Mouse (Mus musculus) forebrain, embryonic 12.5 days (tissue): ENCODE data around the gene Bri3bp. TPM values are rescaled to one million over a fixed set of nuclear protein-coding genes. Genes with fewer than 3 reads are reported as not detected.

Source experiments
- ATAC-seq: fragments of 200-750 bp; cut with Nextera tagmentation; 2 replicates; pipeline ENCODE4 v1.8.0; 2017; ENCODE audit warnings: moderate TSS enrichment; ENCODE audit not compliant: low FRiP score
- H3K27ac ChIP-seq: fragments of 300-500 bp; sonication (generic); 2 replicates; pipeline ENCODE4 v1.5.1; 2016; ENCODE audit warnings: mild to moderate bottlenecking
- H3K27me3 ChIP-seq: fragments of 300-500 bp; sonication (generic); 2 replicates; pipeline ENCODE4 v1.6.1; 2016; ENCODE audit warnings: mild to moderate bottlenecking
- H3K36me3 ChIP-seq: fragments of 300-500 bp; sonication (generic); replicated peaks from 2 replicates; pipeline ENCODE4 v1.6.1; 2016; ENCODE audit warnings: mild to moderate bottlenecking
- H3K4me1 ChIP-seq: fragments of 300-500 bp; sonication (generic); 2 replicates; pipeline ENCODE4 v1.6.1; 2016
- H3K4me2 ChIP-seq: fragments of 300-500 bp; sonication (generic); 2 replicates; pipeline ENCODE4 v1.6.1; 2016; ENCODE audit warnings: mild to moderate bottlenecking, moderate library complexity
- H3K4me3 ChIP-seq: fragments of 300-500 bp; sonication (generic); replicated peaks from 2 replicates; pipeline ENCODE4 v1.5.1; 2016; ENCODE audit warnings: mild to moderate bottlenecking
- H3K9ac ChIP-seq: fragments of 300-500 bp; sonication (generic); 2 replicates; pipeline ENCODE4 v1.6.1; 2016; ENCODE audit warnings: mild to moderate bottlenecking
- H3K9me3 ChIP-seq: fragments of 300-500 bp; sonication (generic); 2 replicates; pipeline ENCODE4 v1.6.1; 2016
- WGBS: fragments of 180-500 bp; shearing (Covaris S2); methylation state at CpG from one replicate; pipeline ENCODE4 v1.1.7; 2016; 5-methylcytosine and 5-hydroxymethylcytosine counted together
- microRNA-seq: library from miRNA; unstranded; fragments of <30 nt; microRNA quantifications from one replicate; pipeline ENCODE4, GENCODE M21; 2017
- polyA plus RNA-seq: library from polyadenylated mRNA; unstranded; fragments of >200 nt; fragmentation: Nextera tagmentation; extraction: Ambion mirVana; gene quantifications from 2 replicates; pipeline ENCODE4 v1.2.1, GENCODE M21; 2016

Gene Bri3bp
- polyA plus RNA-seq, 1 experiment from 2014 or later = 43.0 TPM

DNA sequence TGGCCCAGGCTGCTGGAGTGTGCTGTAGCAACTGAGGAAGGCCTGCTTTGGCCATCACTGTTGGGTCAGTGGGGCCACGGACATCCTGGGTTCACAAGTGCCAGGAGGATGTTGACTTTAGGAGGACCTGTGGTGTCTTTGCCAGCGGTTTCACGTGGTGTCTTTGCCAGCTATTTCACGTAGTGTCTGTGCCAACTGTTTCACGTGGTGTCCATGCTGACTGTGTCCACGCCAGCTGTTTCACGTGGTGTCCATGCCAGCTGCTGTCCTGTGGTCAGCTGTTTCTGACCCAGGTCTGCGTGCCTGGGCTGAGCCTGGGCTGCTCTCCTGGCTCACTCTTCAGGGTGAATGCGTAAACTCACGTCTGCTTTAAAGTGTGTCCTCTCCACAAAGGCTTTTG, 54.3 kb downstream of the Bri3bp start:
- no peak overlapping the region for H3K4me2 ChIP-seq
- no peaks in the 10 kb centered on the region for H3K27me3 ChIP-seq
- H3K36me3 ChIP-seq = peaks cover 61% of the 10 kb centered on the region
- no peak for ATAC-seq
- no peaks in the 10 kb centered on the region for H3K9me3 ChIP-seq
- H3K27ac ChIP-seq = no peak overlapping the region
- 0 out of 2 replicates have a peak, but pooled peaks cover 3% of the 10 kb centered on the region for H3K4me1 ChIP-seq
- WGBS = 88% methylated on average over 10 of the region's 10 CpGs
- H3K9ac ChIP-seq = no peak overlapping the region
- H3K4me3 ChIP-seq = no peak overlapping the region

DNA sequence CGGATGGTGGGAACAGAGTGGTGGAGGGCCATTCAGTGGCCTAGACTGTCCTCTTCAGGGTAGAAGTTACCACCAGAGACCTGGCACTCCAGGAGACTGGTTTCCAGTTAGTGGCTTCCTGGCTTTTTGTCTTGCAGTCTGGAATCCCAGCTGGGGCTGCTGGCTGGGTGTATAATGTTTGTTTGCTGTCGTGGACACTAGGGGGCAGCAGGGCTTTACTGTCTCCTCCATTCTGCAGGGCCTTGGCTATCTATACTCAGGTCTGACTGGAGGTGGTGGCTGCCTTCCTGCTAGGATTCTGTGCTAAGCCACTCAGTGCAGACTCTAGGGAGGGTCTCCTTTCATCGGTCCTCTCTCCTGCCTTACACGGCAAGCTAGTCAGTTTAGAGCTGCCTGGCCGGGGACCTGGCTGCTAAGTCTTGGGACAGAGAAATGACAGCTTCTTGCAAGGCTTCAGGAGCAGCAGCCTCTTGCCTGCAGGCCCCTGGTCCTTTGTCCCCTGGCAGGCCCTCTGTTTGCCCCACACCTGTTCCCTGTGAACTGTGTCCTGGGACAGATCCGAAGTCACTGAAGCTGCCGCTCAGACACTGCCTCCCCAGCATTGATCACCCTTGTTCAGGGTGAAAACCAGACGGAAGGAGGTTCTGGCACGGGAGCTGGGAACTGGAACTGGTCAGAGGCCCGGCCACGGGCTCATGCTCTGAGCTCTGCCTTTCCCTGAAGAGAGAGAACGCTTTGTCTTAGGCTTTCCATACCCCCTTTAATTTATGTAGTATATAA, 56.6 kb downstream of the Bri3bp start:
- Histone ChIP-seq H3K27me3 (no peaks in the 10 kb centered on the region), H3K4me2 (no peak overlapping the region), H3K27ac (no peak overlapping the region), H3K4me3 (no peak overlapping the region), H3K4me1 (peaks cover 15% of the 10 kb centered on the region), H3K9me3 (no peaks in the 10 kb centered on the region), H3K9ac (no peak overlapping the region), H3K36me3 (peaks cover 50% of the 10 kb centered on the region)
- WGBS = 72% methylated on average over 12 of the region's 12 CpGs
- ATAC-seq = peak; percentile 71

DNA sequence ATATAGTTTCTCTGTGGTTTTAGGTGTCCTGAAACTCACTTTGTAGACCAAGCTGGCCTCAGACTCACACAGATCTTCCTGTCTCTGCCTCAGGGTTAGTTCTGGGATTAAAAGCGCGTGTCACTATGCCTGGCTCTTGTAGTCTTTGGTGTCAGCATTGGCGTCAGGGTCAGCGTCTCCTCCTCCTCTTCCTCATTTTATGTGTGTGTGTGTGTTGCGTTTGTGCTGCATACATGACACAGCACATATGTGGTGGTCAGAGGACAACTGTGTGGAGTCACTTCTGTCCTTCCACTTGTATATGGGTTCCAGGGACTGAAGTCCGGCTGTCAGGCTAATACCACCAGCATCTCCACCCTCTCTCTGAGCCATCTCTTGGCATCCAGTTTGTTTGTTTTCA, 60.1 kb downstream of the Bri3bp start:
- peaks cover 15% of the 10 kb centered on the region for H3K4me1 ChIP-seq
- peaks cover 52% of the 10 kb centered on the region for H3K36me3 ChIP-seq
- 0 out of 2 replicates have a peak overlapping the region, but pooled peaks have one; percentile 8 for H3K27ac ChIP-seq
- H3K4me2 ChIP-seq = no peak overlapping the region
- no peak overlapping the region for H3K9ac ChIP-seq
- H3K4me3 ChIP-seq = no peak overlapping the region
- H3K9me3 ChIP-seq = no peaks in the 10 kb centered on the region
- WGBS = 95% methylated on average over 6 of the region's 6 CpGs
- H3K27me3 ChIP-seq = no peaks in the 10 kb centered on the region
- ATAC-seq = no peak

DNA sequence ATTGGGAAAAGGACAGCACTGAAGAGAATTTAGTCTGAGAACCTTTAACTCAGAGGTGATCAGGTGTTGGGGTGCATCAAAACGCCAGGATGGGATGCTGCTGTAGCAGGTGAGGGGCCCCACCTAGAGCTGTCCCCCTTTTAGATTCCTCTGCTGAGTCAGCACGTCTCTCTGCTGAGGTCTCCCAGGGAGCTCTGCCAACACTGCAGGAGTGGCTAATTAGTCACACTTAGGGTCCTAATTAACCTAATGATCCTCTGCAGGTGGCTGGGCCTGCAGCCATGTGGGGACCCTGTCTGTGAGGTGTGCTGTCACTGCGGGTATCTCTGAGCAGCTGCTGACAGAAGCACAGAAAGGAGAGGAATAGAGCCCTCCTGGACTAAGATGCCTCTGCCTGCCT, 60.8 kb downstream of the Bri3bp start:
- WGBS = 21% methylated on average over 3 of the region's 3 CpGs
- no peak; the same call in 1 of the 2 replicates for ATAC-seq
- Histone ChIP-seq H3K4me3 (no peak overlapping the region), H3K9me3 (no peaks in the 10 kb centered on the region), H3K4me2 (no peak overlapping the region), H3K27me3 (no peaks in the 10 kb centered on the region), H3K4me1 (peaks cover 15% of the 10 kb centered on the region), H3K9ac (no peak overlapping the region; the same call in 1 of the 2 replicates), H3K27ac (0 out of 2 replicates have a peak overlapping the region, but pooled peaks have one; percentile 20), H3K36me3 (peaks cover 56% of the 10 kb centered on the region)

- WGBS = 96% methylated on average over 6 of the region's 6 CpGs
- H3K9me3 ChIP-seq = no peaks in the 10 kb centered on the region
- no peak overlapping the region for H3K27ac ChIP-seq
- H3K4me2 ChIP-seq = no peak overlapping the region
- H3K4me1 ChIP-seq = peaks cover 12% of the 10 kb centered on the region
- H3K4me3 ChIP-seq = no peak overlapping the region
- H3K27me3 ChIP-seq = no peaks in the 10 kb centered on the region
- ATAC-seq = no peak
- no peak overlapping the region for H3K9ac ChIP-seq
- peaks cover 67% of the 10 kb centered on the region for H3K36me3 ChIP-seq
These were observed 62.3 kb downstream of the Bri3bp start for GRCm38 (mm10) chr5:125503628-125504027.

DNA sequence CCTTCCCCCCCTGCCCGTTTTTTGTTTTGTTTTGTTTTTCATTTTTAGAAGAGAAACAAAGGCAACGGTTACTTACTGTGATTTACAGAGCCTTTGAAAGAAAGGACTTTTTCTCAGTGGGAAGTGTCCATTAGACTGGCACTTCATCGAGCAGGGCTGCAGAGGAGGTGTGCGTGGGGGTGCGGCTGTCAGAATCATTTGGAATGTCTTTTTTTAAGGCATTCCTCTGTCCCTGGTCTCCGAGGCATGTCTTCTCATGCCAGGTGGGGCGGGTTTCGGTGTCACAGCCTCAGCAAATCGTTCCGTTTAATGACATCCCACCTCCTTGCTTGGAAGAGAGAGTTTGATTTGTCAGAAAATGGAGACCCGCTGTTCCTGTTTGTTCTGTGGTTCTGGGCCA, 63.3 kb downstream of the Bri3bp start:
- WGBS = 75% methylated on average over 11 of the region's 11 CpGs
- Histone ChIP-seq H3K27me3 (no peaks in the 10 kb centered on the region), H3K9me3 (no peaks in the 10 kb centered on the region), H3K4me3 (no peak overlapping the region), H3K27ac (no peak overlapping the region), H3K9ac (no peak overlapping the region), H3K4me1 (peaks cover 12% of the 10 kb centered on the region), H3K36me3 (peaks cover 71% of the 10 kb centered on the region), H3K4me2 (no peak overlapping the region)
- no peak for ATAC-seq

- Histone ChIP-seq H3K4me1 (peaks cover 12% of the 10 kb centered on the region), H3K36me3 (peaks cover 69% of the 10 kb centered on the region), H3K4me3 (no peak overlapping the region), H3K9ac (no peak overlapping the region), H3K27ac (no peak overlapping the region), H3K4me2 (no peak overlapping the region), H3K27me3 (no peaks in the 10 kb centered on the region), H3K9me3 (no peaks in the 10 kb centered on the region)
- no peak for ATAC-seq
- WGBS = 91% methylated on average over 15 of the region's 15 CpGs
These were observed 64.6 kb downstream of the Bri3bp start for GRCm38 (mm10) chr5:125505968-125506367.

- H3K4me1 ChIP-seq = peaks cover 3% of the 10 kb centered on the region
- H3K36me3 ChIP-seq = peaks cover 79% of the 10 kb centered on the region
- no peak overlapping the region for H3K4me3 ChIP-seq
- H3K27ac ChIP-seq = no peak overlapping the region
- no peak overlapping the region for H3K4me2 ChIP-seq
- no peaks in the 10 kb centered on the region for H3K27me3 ChIP-seq
- H3K9ac ChIP-seq = no peak overlapping the region
- WGBS = 86% methylated on average over 9 of the region's 9 CpGs
- ATAC-seq = no peak
- no peaks in the 10 kb centered on the region for H3K9me3 ChIP-seq
These were observed 66.2 kb downstream of the Bri3bp start for GRCm38 (mm10) chr5:125507582-125507981.

- Histone ChIP-seq H3K4me2 (no peak overlapping the region), H3K36me3 (peaks cover 80% of the 10 kb centered on the region), H3K27ac (no peak overlapping the region), H3K9ac (no peak overlapping the region), H3K4me3 (no peak overlapping the region), H3K27me3 (no peaks in the 10 kb centered on the region), H3K9me3 (no peaks in the 10 kb centered on the region), H3K4me1 (no peaks in the 10 kb centered on the region)
- WGBS = 92% methylated on average over 10 of the region's 10 CpGs
- no peak for ATAC-seq
These were observed 66.6 kb downstream of the Bri3bp start for GRCm38 (mm10) chr5:125508006-125508405.

- WGBS = 45% methylated on average over 5 of the region's 5 CpGs
These were observed 68.2 kb downstream of the Bri3bp start for GRCm38 (mm10) chr5:125509541-125509940.

More at GRCm38 (mm10) chr5:125509541-125509940, 68.2 kb downstream of the Bri3bp start:
- no peak for ATAC-seq
- Histone ChIP-seq H3K9me3 (no peaks in the 10 kb centered on the region), H3K4me2 (no peak overlapping the region), H3K27ac (no peak overlapping the region), H3K4me1 (no peaks in the 10 kb centered on the region), H3K4me3 (no peak overlapping the region), H3K9ac (no peak overlapping the region), H3K36me3 (peaks cover 82% of the 10 kb centered on the region), H3K27me3 (no peaks in the 10 kb centered on the region)

Small RNA genes within 50 kb of the gene (microRNA-seq; reads per million reads assigned to microRNA genes)
- gene Gm27551 = not detected

Other genes starting within 250 kb of the Bri3bp start
- 31.5 and 38.7 TPM in 2 replicates for gene Scarb1, start 100.5 kb upstream of the Bri3bp start, polyA plus RNA-seq
- gene Gm10382, start 52.2 kb upstream of the Bri3bp start, polyA plus RNA-seq = 0.91 and 0.97 TPM in 2 replicates
- 1,113 and 1,114 TPM in 2 replicates for gene Ubc, start 51.4 kb upstream of the Bri3bp start, polyA plus RNA-seq
- gene Dhx37, start 7.4 kb upstream of the Bri3bp start, polyA plus RNA-seq = 16.5 and 17.1 TPM in 2 replicates
- 54.8 and 62.3 TPM in 2 replicates for gene Aacs, start 34.2 kb downstream of the Bri3bp start, polyA plus RNA-seq
- gene Tmem132b, start 90.2 kb downstream of the Bri3bp start, polyA plus RNA-seq = 1.6 and 1.8 TPM in 2 replicates